Mouse (Mus musculus) c-Kit-positive CD71-positive TER-119-negative erythroid progenitor cells, embryonic 14.5 days (primary cell): Measurements from ENCODE around the gene Dpf1.

Source experiments
- DNase-seq: peaks from one replicate; pipeline ENCODE4 v3.0.0-alpha.2; 2013; ENCODE audit warnings: low read depth

Dpf1 gene

DNA sequence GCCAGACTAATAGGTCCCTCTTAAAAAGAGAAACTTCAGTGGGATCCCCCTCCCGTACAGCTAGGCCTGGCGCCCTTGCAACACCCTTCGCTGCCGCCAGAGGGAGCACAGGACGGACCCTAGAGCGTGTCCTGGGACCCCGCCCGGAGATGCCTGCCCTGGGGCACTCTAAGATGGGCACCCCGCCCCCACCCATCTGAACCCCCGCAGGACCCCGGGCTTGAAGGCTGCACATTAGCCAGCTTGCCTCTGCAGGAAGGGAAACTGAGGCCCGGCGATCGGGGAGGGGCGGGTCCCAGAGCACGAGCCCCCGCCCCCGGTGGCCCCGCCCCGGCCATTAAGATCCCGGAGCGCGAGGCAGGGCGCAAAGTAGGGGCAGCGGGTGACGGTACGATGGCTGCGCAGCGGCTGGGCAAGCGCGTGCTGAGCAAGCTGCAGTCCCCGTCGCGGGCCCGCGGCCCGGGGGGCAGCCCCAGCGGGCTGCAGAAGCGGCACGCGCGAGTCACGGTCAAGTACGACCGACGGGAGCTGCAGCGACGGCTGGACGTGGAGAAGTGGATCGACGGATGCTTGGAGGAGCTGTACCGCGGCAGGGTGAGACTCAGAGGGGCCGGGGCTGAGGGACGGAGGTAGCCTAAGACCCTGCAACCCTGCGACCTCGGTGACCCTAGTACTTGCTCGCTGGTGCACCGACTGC lies 14.7 kb upstream of the Dpf1 start, which contains the start of gene Ppp1r14a:
Ppp1r14a (plus strand) TSS at position 367 of the 697 bp plus-strand sequence.
- DNase-seq, result no peak

DNA sequence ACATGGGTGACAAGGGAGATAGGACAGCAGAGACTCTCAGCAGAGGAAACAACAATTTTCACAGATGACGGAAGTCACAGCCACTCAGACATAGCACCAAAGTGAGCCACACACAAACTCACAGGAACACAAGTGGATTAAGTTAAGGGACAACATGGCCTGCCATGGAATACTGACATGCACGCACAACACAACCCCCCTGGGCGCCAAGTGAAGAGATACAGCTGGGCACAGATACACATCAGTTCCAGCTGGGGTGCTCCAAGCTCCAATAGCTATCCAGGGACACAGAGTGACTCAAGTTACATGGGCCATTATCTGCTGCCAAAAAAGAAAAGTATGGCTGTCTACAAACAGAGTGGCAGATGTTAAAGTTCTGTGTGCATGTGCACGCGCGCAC lies 13.9 kb upstream of the Dpf1 start:
- no peak for DNase-seq

- no peak for DNase-seq
These were observed 12.9 kb upstream of the Dpf1 start for GRCm38 (mm10) chr7:29290691-29291485.

DNA sequence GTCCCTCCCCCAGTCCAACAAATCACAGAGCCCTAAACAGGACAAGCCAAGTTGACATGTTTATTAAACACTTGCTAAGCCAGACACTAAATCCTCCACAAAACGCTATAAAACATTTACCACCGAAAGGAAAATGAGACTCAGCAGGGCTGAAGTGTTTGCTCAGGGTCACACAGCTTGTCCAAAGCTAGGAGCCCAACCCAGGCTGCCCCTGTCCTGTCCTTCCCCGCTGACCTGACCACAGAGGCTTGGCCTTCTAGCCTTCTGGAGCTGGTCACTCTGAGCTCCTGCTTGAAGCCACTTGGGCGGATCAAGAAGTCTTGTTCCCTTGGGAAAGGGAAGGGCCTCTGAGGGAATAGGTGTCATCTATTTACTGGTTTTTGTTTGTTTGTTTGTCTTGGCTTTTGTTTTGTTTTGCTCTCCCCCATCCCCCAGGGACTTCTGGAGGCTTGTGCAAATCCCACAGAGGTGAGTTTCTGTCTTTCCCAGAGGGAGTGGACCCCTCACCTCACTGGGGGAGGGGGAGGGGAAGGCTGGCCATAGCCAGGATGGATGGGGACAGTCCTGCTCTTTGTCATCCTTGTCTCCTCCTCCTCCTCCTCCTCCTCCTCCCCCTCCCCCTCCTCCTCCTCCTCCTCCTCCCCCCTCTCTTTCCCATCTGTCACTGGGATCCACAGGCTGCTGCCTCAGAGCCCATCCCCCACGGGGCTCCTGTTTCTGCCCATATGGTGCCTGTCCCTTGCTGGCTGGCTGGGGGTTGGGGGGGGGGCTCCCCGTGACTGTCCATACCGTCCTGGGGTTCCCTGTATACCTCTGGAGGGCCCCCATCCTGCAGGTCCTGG lies 11.9 kb upstream of the Dpf1 start:
- DNase-seq, result no peak

GRCm38 (mm10) chr7:29292458-29293098 lies 11.2 kb upstream of the Dpf1 start:
- DNase-seq, result no peak

- DNase-seq, result no peak
These were observed 10.4 kb upstream of the Dpf1 start for GRCm38 (mm10) chr7:29293131-29294065.

DNA sequence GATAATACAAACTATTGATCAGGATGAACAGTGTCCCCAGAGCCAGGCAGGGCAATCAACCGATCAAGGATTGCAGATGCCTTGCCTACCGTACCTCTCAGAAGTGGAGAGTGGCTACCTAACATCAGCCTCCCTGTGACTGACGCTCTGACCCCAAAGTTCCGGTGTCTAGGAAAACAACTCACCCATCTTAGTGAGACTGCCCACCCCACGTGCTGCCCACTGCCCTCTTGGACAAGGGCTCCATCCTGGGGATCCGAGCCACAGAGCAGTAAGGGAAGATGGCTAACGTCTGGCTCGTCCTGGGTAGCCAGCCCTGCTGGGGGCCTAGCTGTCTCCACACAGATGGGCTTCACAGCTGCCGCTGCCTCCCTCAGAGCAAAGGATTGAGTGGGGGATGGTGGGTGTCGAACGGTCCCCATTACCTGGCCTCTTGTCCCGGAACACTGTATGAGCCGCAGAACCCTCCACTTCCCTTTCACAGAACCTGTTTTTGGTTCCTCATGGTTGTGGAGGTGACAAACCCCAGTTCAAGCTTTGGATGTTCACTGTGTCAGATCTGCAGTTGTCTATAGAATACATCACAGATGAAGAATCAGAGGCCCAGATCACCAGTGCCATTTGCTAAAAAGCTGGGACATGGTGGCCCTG lies 9.5 kb upstream of the Dpf1 start:
- DNase-seq, result no peak

- DNase-seq, result no peak
These were observed 7.7 kb upstream of the Dpf1 start for GRCm38 (mm10) chr7:29295861-29296647.

- DNase-seq, result no peak
These were observed 6.8 kb upstream of the Dpf1 start for GRCm38 (mm10) chr7:29296998-29297397.

GRCm38 (mm10) chr7:29301127-29301566 lies 2.6 kb upstream of the Dpf1 start:
- DNase-seq, result no peak

- no peak for DNase-seq
These were observed 1.1 kb upstream of the Dpf1 start for GRCm38 (mm10) chr7:29302641-29303040.

DNA sequence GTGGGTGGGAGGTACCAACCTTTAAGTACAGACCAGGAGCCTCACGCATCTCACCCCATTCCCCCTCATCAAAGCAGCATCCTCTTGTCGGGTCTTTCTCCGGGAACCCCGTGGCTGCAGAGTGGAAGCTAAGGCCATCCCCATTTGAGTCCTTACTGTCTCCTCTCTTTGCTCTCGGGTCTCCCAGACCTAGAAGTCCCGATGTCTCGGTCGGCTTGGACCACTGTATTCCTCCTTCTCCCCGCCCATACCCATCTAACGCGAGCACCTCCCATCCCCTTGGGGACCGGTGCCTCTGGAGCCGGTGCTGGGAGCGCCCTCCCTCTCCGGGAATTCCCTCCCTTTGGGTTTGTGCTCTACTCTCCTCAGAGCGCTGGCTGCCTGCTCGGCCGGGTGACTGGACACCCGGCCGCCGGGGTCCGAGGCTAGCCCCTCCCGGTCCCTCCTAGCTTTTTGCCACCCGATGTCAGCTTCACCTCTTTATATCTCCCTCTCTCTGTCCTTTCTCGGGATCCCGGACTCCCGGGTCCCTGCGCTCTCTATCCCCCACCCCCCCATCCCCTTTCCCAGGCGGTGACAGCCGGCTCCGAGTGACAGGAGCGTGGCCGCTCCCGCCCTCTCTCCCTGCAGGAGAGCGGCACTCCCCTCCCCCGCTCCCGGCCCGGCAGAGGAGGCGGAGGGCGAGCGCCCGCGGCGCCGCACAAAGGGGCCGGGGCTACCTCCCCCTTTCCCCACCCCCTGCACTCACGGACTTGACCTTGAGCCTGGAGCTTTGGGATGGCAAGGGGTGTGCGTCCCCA lies 912 bp downstream of the Dpf1 start:
- DNase-seq, result no peak

DNA sequence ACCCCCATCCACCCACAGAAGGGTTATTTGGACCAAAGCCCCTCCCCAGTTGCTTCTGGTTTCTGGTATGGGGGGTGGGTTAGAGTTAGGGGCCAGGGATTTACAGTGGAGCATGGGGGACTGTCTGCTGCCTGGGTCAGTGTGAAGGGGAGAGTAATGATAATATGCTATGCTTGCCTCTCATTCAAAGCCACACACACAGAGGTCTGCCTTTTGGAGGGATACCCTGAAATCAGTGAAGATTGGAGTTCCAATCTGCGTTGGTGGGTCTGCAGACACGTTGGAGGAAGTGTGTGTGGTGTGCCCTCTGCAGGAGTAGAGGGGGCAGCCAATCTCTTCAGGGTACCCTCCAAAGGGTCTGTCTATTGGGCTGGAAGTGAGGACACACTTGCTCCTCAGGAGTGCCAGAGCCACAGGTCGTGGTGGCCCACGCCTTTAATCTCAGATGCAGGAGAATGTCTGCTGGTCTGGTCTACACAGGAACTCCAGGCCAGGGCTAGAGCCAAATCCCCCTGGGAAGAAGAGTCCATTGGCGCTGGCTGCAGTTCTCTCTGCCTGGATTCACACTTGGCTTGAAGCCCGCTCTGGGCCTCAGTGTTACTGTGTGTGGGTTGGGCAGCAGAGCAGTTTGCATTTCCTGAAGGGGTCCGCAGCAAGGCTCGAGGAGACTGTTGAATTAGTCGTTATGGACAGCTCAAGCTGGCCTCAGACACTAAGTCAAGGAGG lies 1.7 kb downstream of the Dpf1 start:
- DNase-seq, result no peak

DNA sequence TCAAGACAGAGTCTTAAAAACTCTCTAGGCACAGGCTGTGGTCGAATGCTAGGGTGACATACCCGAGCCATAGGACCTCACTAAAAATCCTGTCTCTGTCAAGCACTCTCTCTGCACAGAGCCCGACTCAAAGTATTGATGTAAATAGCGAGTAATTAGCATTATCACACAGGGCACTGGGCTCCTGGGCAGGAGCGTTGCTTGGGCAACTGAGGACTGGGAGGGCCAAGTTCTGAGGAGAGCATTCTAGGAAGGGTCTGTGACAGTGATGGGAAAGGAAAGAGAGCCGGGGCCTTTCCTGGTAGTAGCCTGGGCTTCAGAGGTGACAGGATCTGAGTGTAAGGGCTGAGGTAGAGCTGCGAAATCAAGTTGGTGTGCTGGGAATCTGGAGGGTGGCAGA lies 2.4 kb downstream of the Dpf1 start:
- DNase-seq, result no peak

DNA sequence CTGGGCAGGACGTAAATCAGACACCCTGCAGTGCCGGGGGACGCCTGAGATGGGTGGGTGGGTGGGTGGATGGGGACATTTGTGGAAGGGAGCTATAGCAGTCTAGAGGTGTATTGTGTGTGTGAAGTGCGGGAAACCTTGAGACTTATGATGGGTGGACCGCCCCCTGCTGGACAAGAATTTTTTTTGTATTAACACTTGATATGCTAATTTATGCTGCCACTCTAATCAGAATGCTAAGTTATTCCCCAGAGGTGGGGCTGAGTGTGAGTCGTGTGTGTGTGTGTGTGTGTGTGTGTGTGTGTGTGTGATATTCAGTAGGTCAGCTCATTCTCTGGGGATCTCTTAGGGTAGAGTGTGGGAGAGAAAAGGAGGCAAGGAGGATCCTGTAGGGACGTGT lies 2.9 kb downstream of the Dpf1 start:
- DNase-seq, result peak; percentile 72

DNA sequence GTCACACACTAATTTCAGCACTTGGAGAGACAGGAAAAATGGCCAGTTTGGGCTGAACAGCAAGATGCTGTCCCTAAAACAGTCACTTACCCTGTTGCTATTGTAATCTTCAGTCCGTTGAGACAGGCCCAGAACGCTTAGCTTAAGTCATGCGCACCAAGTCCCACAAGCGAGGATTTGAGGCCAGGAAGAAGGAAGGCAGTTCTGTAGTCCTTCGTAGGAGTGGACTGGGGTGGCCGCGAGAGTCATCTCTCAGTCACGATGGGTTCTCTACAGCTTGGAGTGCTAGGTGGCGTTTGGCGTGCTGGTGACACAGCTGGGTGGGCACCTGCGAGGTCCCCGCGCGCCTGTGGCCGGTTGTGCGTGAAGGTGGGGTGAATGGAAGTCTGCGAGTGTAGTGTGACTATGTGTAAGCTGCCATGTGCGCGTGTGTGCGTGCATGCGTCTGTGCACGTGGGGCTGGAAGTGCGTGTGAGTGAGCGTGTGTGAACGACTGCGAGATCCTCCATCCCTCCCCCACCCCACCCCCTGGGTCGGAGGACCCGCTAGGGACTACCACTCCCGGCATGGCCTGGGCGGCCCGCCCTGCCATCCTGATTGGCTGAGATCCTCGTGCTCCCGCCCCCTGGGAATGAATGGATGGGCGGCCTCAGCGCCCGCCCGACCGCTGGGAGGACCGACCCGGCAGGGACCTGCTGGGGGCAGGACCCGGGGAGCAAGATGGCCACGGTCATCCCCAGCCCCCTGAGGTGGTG lies 3.8 kb downstream of the Dpf1 start:
- DNase-seq, result peak; percentile 84

GRCm38 (mm10) chr7:29309221-29309721 lies 5.5 kb downstream of the Dpf1 start:
- no peak for DNase-seq
